Mouse (Mus musculus): ENCODE results near the gene Col5a1.

DNA sequence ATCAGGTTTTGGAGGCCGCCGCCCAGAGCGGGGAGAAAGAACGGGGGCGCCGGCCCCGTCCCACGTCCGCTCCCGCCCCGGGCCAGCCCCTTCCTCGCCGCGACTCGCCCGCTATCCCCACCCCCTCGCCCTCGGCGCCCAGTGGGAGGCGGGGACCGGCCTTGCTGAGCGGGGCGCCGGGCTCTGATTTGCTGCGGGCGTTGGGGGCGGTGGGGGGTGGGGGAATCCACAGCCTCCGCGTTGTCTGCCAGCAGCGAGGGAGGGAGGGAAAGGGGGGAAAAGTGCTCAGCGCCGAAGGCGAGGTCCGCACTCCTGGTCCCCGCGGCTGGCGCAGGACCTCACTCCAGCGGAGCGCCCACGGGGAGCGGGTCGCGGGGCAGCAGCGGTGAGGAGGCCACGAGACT is at the start of gene Col5a1:
- TF ChIP-seq CTCF (IDR thresholded peaks at IDR 0.05; ENCODE audit: borderline replicate concordance, control insufficient read depth, extremely low read depth, insufficient read depth, low read length, poor library complexity) (no peak), POLR2A (IDR thresholded peaks at IDR 0.05; ENCODE audit: control insufficient read depth, extremely low read depth, insufficient read depth, low read length, poor library complexity) (no peak)

Measured in thymus, adult 2 months (tissue).